Mouse (Mus musculus) heart, adult 18-20 months (tissue): ENCODE data around the gene Slc48a1. TPM values are rescaled to one million over a fixed set of nuclear protein-coding genes. Genes with fewer than 3 reads are reported as not detected.
A peak's percentile ranks its signal among the peaks of the same experiment; 100 is the strongest.

ENCODE experiments used
- DNase-seq, 2 experiments: peaks; one replicate each; pipeline ENCODE4 v3.0.0; 2021 to 2022; ENCODE audit warnings: mixed read lengths in 1 of 2
- long read RNA-seq, 2 experiments: library from polyadenylated mRNA; stranded (forward); transcript quantifications; one replicate each; pipeline ENCODE4 v2.0.0; 2021
- total RNA-seq, 2 experiments: library from RNA; stranded (reverse); gene quantifications; 2 replicates each; pipeline ENCODE4 v1.2.3; 2021

The Slc48a1 gene
- 10 to 100 TPM; 57.9 to 69.7 TPM for total RNA-seq
- long read RNA-seq, experiment 1, transcript Slc48a1-201 (3 exons, 2,536 nt) = major isoform, 153 of 183 reads
- long read RNA-seq, experiment 1, partial matches to known transcripts = 0 of 183 reads
- long read RNA-seq, experiment 1, other reads (novel, unspliced or antisense) = 30 of 183 reads
- long read RNA-seq, experiment 2, transcript Slc48a1-201 (3 exons, 2,536 nt) = major isoform, 70 of 93 reads
- long read RNA-seq, experiment 2, partial matches to known transcripts = 21 of 93 reads
- long read RNA-seq, experiment 2, other reads (novel, unspliced or antisense) = 2 of 93 reads

DNA sequence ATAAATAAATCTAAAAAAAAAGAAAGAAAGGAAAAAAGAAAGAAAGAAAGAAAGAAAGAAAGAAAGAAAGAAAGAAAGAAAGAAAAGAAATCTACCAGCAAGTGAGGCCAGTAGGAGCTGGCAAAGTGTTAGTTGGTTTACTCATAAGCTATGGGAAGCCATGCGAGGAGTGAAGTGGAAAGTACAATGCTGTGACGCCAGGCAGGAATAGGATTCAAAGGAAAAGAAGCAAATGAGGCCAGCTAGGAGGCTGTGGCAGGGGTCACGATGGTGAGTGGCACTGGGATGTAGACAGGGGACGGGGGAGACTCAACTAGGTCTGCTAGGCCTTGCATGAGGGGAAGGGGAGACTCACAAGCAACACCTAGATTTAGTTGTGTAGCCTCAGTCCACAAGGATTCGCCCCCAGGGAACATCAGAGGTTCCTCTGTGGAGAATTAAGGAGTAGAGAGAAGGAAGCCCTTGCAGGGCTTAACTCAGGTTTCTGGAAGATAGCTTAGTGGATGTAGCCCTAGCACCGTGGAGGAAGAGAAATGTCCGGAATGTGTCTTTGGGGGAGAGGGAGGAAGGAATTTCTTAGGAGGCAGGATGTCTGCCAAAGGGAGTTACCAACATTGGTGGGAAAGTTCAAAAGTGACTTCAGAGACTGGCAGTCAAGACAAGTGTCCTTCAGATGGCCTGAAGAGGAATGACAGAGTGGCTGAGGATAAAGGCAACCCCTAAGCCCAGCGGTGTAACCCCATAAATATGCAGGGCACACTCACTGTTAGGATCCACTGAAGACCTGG is at the start of gene Slc48a1:
Slc48a1 (plus strand) TSS at position 210 of the 788 bp plus-strand sequence.
- peak in 1 of 2 experiments; percentile 52 for DNase-seq

DNA sequence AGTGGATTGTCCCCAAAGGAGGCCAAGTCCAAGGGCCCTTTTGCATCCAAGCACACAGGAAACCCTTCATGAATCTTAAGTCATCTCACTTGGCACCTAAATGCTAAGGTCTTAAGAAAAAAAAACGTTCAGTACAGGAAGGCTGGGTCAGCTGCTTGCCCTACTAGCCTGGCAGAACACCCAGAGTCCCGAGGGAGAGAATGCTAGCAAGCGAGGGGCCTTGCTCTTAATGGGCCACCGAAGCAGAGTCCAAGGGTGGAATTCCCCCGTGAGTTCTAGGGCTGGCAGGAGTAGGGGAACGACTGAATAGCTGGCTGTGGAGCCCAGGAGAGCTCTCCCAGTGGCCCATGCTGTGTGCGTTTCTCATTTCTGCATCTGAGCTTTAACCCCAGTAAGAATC is 49.5 kb upstream of the Slc48a1 start:
- DNase-seq = peak; percentile 53 to 66

DNA sequence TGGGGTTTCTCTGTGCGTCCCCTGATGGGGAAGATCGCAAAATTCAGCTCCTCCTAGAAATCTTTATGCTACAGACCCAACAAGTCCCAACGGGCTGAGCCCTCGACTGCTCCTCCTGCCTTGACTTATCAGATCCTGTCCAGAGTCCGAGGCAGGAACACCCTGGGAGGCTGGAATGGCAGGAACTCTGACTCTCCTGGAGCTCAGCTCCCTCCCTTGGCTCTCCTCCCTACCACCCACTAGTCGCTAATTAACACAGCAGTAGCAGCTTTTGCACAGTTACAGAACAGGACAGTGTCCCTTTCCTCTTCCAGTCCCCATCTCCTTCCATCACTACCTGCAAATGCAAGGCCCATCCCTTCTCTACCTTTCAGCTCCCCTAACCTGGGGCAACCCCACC is 48.0 kb upstream of the Slc48a1 start:
- DNase-seq = peak in 1 of 2 experiments; percentile 42

DNA sequence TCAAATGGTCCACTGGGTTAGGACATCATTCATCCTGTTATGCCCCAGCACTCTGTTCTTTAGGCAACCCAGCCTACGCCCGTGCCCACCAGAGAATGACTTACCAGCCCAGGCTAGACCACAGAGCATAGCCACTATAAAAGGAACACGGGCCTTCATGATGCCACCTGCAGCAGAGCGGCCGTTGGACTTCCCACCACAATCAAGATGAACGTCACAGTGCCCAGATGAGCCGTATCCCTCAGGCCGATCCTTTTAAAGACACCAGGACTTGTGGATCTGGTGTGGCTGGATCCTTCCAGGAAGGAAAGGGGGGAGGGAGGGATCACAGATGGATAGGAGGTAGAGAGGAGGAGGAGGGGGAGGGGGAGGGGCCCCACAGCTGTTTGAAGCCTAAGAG is 47.2 kb upstream of the Slc48a1 start, which contains the start of gene Endou:
Endou (minus strand) TSS at position 229 of the 400 bp plus-strand sequence.
- no peak for DNase-seq

DNA sequence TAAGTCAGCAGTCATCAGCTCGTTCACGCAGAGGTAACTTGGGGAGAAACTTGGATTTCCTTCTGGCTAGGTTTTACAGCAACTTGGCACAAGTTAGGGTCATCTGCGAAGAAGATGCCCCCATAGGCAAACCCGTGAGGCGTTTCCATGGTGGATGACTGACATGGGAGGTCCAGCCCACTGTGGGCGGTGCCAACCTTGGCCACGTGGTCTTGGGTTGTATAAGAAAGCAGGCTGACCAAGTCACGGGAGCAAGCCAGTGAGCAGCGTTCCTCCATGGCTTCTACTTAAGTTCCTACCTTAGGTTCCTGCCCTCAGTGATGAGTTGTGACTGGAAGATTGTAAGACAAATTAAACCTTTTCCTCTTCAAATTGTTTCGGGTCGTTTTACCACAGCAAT is 46.3 kb upstream of the Slc48a1 start:
- DNase-seq = no peak

DNA sequence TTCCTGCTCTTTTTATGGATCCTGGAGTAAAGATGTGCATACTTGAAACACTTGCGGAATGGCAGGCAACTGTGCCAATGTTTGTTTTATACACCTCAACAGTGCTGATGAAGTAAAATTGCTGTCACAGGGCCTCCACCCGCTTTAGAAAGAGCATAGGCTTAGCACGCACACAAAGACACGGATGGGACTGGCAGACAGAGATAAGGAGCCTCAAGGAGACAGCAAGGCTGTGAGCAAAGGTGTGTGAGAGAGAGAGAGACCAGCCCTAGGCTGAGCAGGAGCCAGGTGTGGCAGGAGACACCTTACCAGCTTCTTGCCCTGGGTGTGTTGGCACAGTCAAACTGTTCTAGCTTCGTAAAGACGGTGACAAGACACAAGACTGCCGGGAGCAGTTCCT is 39.4 kb upstream of the Slc48a1 start:
- no peak for DNase-seq

DNA sequence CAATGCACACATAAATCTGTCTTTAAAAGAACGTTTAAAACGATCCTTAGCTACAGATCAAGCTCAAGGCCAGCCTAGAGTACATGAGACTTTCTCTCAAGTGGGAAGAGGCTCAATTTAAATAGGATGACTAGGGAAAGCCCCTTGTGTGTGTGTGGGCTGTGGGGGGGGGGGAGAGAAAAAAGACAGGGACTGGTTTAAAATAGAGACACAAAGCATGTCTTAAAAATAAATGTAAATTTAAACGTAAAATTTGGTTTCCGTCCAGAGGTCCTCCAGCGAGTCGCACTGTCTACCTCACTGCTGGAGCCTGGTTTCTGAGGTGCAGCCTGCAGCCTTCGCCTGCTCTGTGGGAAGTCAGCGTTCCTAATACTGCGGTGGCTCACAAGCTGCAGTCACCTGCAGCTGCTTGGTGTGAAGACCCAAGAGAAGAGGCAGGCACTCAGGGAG is 38.0 kb upstream of the Slc48a1 start:
- no peak for DNase-seq

DNA sequence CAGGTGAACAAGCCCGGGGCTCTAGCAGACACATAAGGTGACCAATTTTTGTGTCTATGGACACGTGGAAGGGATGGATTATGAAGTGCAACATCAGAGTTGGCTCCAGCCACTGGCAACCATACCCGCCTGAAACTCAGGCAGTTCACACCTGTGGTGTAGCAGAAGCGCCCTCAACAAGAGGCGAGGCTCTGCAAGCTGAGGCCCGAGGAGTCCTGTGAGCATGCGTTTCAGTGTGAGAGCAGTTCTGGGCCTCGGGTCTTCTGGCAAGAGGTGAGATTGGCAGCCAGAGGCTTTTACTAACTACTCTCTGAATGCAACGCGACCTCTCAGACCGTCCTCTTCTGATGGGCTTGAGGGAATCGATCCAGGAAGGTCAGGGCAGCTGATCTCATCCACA is 36.7 kb upstream of the Slc48a1 start:
- DNase-seq = no peak

DNA sequence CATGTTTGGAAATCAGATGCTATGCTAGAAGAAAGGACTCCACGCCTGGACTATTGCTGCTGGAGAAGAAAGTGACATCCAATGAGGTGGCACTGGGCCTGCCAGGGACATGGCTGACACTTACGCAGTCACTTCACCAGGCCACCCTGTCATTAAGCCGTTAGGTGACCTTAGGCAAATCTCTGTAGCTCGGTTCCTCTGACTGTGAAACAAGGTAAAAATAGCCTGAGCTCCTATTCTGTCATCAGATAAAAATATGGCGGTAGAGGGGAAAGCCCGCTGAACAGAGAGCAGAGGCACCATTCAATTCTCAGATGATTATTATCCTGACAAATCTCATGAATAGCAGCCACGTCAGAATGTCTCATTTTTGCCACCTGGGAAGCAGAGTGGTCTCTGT is 36.2 kb upstream of the Slc48a1 start:
- DNase-seq = no peak

DNA sequence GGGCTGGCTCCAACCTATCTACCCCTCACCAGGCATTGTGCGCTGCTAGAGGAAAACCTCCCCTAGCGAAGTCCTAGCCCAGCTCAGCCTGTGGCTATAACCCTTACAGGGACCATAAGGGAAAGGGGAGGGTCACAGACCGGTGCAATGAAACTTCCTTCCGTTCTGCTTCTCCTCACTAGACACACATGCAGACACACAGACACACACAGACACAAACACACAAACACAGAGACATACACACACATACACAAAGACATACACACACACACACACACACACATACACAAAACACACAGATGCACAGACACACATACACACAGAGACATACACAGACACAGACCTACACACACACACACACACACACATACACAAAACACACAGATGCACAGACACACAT is 35.7 kb upstream of the Slc48a1 start:
- no peak for DNase-seq

DNA sequence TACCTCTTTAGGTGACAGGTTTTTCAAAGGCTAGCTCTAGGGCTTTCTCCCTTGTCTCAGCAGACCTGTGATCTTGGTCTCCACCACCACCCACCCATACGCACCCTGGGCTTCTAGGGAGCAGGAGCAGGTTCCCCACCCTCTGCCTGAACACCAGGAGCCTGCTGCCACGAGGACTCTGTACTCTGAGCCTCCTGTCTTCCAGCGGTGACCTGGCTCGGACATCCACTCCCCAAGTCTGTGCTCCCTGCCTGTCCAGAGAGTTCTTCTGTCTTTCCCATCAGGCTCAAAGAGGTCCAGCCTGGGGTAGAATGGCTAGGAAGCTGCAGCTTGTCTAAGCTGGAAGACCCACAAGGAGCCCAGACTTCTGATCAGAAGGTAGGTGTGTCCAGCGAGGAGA is 35.1 kb upstream of the Slc48a1 start:
- no peak for DNase-seq

DNA sequence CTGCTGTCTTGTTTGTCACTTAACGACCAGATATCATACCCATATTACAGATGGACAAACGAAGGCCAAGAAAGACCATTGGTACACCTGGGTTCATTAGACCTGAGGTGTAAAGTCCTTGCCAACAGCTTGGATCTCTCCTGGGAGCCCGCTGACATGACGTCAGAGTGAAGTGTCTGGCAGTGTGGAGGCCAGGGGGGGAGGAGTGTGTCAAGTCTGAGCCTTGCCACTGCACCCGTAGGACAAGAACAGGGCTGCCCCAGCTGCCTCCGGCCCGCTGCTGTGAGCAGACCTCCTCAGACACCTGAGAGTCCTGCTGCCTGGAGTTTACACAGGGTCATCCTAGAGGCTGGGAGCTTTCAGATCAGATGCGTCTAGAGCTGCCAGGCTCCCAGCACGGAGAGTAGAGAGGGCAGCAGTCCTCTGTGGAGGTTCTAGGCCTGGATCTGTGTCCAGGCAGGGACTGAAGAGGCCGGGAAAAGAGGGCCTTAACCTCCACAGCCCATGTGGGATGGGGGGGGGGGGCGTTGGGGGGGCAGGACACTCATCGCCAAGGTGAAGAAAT is 34.3 kb upstream of the Slc48a1 start:
- no peak for DNase-seq

DNA sequence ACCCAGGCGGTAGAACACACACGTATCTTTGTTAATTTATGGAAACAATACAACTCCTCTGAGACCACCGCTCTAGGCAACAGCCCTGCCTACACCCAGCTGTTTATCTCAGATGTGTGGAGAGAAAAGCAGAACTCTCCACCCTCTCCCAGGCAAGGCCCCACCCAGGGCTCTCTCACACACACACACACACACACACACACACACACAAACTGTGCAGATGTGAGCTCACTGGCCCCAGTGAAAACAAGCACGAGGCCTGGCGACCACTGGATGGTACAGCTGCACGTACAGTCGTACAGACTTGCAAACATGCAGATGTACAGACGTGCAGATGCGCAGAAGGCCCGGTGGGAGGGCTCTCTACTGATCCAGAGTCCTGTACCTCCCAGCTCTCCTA is 33.4 kb upstream of the Slc48a1 start:
- DNase-seq = peak; percentile 49 to 55

DNA sequence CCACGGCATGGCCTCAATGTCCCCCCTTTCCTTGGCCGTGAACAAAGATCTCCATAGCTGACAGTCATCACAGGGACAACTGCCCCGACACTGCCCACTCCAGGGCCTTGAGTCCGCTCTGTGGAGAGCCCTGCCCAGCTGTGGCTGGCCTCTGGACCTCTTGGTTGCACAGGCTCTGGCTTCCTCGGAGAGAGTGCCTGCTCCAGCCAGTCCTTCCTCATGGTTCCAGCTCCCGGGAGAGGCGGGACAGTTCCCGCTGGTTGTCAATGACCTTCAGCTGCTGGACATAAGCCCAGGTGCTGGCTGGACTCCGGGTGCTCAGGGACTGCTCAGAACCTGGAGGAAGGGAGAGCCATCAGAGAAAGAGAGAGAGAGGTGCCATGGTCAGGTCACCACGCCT is 33.0 kb upstream of the Slc48a1 start:
- DNase-seq = peak; percentile 84 to 91

DNA sequence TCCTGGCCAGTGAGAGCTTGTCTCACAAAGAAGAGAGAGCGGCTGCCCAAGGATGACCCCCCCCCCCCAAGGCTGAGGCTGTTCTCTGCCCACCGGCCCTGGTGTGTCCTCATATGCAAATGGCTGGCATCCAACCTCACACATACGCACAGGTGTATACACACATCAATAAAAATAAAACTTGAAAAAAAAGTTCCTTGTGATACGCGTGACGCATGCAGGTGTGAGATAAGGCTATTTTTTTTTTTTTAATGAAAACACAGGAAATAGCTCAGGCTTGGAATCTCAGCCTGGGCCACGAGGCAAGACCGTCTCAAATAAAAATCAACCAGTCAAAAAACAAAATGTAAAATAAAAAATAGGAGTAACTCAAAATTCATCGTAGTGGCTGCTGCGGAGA is 32.0 kb upstream of the Slc48a1 start:
- no peak for DNase-seq

DNA sequence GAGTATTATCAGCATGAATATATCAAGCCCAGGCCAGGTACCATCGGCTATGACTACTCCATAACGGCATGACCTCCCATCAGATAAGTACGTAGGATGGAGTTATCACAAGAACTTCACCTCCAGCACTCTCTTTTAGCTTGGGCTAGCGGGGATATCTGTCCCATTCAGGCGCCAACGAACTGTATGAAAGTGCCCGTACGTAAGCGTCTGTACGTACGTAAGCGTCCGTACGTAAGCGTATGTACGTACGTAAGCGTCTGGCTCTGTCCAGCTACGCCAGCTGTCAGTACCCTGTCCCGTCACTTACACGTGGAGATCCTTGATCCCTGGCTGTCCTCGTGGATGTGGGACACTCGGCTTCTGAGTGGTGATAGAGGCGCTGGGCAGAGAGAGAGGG is 31.6 kb upstream of the Slc48a1 start:
- no peak for DNase-seq

DNA sequence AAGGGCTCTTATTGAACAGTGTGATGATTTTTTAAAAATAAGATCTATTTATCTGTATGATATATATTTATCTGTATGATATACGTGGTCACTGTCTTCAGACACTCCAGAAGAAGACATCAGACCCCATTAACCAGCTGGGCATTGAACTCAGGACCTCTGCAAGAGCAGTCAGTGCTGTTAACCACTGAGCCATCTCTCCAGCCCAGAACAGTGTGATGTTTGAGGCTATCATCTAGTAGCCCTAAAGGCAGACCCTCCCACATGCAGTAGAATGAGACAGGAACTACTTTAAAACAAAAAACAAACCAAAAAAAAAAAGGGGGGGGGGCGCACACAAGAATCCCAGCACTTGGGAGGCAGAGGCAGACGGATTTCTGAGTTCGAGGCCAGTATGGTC is 30.8 kb upstream of the Slc48a1 start:
- no peak for DNase-seq

DNA sequence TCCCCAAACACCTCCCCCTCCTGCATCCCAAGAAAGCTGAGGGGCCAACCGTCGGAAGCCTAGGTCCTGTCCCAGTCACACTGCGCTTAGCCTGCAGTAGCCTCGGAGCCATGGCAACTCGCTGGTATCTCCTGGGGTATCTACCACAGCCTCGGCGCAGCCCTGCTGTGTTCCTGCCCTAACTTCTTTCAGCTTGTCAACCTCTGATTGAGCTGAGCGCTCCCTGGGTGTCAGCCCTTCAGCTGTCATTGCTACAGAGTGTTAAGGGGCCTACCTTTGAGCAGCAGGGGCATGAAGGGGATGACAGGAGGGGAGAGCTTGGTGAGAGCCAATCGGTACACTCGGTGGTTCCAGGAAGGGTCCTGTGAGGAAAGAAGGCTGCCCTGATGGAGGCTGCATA is 30.0 kb upstream of the Slc48a1 start:
- DNase-seq = no peak

DNA sequence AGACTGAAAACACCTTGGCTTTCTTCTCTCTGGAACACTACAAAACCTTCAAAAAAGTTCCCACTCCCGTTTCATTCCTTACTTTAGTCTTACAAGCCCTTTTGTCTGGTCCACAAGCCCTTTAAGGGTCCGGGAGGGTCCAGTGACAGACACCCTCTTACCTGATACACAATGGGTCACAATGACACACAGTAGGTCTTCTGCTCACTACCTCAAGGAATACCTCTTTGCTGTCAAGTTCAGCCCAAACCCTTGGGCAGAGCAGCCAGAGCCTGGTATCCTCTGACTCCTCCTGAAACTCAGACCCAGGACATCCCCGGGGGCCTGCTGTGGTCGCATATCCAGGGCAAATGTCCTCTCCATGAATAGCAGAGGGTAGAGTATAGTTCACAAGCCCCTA is 29.4 kb upstream of the Slc48a1 start:
- no peak for DNase-seq

DNA sequence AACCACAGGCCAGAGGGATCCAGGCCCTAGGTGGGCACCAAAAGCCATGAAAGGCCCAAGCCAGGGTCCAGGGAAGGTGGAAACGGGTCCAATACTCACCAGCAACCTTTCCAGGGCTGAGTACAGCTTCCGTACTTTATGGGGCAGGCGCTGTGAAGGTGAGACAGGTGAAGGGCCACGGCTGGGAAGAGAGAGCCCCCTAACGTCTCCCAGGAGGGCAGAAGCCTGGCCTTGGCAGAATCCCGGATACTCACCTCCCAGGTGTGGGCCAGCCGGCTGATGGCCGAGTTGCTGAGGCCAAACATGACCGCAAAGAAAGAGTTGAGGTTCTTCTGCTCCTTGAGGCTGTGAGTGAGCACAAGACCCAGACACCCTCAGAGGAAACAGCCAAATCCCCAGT is 28.9 kb upstream of the Slc48a1 start:
- no peak for DNase-seq

DNA sequence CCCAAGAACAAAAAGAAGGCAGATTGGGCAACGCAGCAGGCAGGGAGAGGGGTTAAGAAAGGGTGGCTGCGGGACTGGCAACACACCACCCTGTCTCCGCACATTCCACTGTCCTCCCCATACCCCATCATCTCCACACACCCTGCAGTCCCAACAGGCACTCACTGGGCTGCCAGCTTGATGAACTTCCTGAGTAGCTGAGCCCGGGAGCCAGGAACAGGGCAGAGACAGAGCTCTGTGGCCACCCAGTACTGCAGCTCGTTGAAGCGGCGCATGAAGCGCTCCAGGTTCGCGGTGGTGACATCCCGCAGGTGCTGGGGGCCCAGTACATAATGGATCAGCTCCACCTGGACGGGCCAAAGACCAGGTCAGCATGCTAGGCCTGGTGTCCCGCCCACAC is 28.5 kb upstream of the Slc48a1 start:
- no peak for DNase-seq

DNA sequence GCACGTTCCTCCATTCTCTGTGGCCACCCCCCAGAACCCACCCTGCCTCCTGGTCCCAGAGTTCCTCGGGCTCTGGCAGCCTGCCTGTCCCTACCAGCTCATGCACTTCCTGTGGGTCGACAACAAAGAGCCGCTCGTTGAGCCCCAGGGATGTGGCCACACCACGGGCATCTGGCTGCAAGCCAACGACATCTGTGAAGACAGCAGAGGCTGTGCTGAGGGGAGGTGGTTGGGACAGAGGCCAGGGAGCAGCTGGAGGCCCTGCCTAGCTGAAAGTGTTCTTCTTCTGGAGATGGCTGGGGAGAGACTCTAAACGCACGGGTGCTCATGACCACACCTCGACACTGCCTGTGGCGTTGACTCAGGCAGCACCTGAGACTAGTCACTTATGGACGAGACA is 27.6 kb upstream of the Slc48a1 start:
- peak; percentile 59 to 72 for DNase-seq

DNA sequence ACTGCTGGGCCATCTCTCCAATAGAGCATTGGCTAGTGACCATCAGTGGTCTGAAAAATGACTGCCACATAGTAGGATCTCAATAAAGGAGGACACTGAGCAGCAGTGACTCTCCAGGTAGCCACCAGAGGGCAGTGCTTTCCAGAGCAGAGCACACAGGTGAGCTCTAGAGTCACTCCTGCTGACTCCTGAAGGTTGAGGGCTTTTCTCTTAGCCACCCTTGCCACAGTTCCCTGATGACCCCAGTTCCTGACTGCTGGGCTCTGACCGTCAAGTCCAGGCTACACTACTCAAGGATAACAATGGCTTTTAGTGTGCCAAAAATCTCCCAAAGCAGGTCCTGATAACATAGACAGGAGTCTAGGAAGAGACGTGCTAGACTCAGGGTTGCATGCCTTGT is 26.6 kb upstream of the Slc48a1 start:
- DNase-seq = peak in 1 of 2 experiments; percentile 53
